Mouse (Mus musculus) fat pad, adult 2 months (tissue): Measurements from ENCODE around the gene Ticam1.
"Not testable (repeated sequence)": the region's sequence is repeated elsewhere in the genome, so short reads cannot be mapped to it uniquely, and the experiment has no call there.

Experiments
- DNase-seq: peaks from one replicate; pipeline ENCODE4 v3.0.0-alpha.2; 2011; ENCODE audit warnings: low read depth, low spot score; ENCODE audit errors: extremely low read depth

Ticam1 gene

DNA sequence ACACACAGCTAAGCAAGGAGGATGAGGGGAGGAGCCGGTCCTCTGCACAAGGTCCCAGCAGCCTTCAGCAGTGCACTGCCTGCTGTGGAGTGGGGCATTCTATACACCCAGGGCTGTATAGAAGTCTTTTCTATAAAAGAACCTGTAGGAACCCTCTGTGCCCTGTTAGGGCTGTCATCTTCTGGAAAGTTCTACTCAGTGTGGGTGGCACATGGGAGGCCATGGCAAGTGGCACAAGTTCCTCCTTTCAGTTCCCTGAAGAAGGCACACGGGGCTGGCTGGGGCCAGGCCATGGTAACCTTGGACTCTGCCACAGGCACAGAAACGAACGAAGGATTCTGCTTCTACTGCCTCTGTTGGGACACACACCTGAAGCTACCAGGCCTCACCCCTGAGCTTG is 11.6 kb downstream of the Ticam1 start:
- DNase-seq: no peak

DNA sequence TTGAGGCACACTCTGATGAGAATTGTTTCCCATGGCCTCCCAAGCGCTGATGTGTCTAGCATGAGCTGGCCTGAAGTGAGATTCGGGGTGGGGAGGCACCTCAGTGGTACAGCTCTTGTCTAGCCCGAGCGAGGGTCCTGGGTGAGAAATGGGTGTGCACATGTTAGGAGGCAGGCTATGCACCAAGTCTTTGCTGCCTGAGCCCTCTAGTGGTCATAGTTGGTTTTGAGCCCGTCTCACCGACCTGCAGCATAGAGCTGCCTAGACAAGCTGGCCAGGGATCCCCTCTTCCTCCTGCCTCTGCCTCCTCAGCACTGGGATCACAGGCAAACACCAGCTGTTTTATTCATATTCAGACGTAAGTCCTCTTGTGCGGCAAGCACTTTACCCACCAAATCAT is 12.6 kb downstream of the Ticam1 start:
- DNase-seq: no peak

GRCm38 (mm10) chr17:56262645-56263094 is 13.9 kb downstream of the Ticam1 start:
- no peak for DNase-seq

GRCm38 (mm10) chr17:56261166-56261565 is 15.4 kb downstream of the Ticam1 start:
- DNase-seq: no peak

DNA sequence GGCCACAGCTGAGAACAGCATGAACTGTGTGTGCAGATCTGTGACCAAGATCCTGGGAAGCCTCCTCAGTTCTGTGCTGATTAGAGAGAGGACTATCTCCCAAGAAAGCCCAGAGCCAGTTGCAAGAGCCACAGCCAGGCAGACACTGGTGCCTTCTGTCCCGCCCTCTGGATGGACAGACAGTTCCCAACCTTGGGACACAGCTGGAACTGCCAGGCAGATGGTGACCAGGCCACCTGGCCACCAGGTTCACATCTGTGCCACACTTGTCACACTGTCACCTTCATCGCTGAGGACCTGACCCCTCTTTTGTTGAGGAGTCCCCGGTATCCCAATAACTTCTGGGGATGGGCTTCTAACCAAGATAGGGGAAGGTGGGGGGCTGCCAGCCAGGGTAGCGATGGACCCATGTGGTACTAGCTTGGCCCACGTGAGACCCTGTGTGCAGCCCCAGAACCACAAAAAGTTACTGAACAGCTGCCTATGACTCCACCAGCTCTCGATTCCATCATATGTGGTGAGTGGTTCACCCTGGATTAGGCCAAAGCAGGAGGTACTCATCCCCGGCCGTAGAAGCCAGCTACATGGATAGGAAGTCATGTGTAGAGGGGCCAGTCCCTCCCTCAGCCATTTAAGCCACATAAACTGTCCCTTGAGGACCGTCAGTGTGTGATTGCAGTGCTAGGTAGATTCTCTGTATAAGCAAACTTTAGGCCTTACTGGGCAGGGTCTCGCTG is 17.1 kb downstream of the Ticam1 start:
- DNase-seq: no peak

DNA sequence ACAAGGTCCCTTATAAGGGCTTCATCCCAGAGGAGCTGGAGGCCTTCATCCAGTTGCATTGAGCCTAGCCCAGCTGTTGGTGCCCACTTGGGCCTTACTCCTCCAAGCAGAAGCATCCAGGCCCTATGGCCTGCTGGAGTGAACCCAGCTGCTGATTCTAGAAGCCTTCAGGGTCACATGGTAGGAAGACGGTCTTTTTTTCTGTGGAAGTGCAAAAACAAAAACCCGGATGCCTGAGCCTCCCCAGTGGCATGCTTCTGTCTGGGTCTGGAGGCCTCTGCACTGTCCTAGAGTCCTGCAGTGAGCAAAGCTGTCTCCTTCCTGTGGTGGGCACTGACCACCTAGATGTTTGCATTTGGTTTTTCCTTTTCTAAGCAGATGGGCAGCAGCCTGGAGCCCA is 17.8 kb downstream of the Ticam1 start:
- DNase-seq: not testable (repeated sequence)

GRCm38 (mm10) chr17:56258269-56258668 is 18.3 kb downstream of the Ticam1 start:
- DNase-seq: not testable (repeated sequence)

DNA sequence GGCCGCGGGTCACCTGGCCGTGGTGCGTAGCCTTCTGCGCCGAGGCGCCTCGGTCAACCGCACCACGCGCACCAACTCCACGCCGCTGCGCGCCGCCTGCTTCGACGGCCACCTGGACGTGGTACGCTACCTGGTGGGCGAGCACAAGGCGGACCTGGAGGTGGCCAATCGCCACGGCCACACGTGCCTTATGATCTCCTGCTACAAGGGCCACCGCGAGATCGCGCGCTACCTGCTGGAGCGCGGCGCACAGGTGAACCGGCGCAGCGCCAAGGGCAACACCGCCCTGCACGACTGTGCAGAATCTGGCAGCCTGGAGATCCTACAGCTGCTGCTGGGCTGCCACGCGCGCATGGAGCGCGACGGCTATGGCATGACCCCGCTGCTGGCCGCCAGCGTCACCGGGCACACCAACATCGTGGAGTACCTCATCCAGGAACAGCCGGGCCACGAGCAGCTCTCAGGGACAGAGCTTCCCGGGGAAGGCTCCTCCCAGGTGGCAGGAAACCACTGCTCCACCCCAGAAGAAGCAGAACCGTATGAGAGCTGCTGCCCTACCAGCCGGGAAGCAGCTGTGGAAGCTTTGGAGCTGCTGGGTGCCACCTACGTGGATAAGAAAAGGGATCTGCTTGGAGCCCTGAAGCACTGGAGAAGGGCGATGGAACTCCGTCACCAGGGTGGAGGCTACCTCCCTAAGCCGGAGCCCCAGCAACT is 19.2 kb downstream of the Ticam1 start:
- no peak for DNase-seq

GRCm38 (mm10) chr17:56256239-56256881 is 20.2 kb downstream of the Ticam1 start, which contains the start of gene Fem1a:
Gene Fem1a (plus strand): TSS chr17:56256810.
- peak; percentile 91 for DNase-seq

- peak; percentile 87 for DNase-seq
These were observed 20.7 kb downstream of the Ticam1 start for GRCm38 (mm10) chr17:56255863-56256238.

DNA sequence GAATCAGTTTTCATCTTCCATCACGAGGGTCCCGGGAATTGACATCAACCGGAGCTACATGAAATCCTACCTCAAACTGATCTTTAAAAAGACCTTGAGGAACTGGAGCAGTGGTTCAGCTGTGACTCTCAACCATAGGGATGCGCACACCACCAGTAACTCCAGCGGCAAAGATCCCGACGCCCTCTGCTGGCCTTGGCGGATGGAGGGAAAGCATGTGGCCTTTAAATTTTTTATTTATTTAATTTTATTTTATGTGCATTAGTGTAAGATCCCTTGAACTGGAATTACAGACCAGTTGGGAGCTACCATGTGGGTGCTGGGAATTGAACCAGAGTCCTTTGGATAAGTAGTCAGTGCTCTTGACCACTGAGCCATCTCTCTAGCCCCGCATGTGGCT is 21.2 kb downstream of the Ticam1 start:
- no peak for DNase-seq

GRCm38 (mm10) chr17:56254695-56255094 is 21.9 kb downstream of the Ticam1 start:
- DNase-seq: no peak

DNA sequence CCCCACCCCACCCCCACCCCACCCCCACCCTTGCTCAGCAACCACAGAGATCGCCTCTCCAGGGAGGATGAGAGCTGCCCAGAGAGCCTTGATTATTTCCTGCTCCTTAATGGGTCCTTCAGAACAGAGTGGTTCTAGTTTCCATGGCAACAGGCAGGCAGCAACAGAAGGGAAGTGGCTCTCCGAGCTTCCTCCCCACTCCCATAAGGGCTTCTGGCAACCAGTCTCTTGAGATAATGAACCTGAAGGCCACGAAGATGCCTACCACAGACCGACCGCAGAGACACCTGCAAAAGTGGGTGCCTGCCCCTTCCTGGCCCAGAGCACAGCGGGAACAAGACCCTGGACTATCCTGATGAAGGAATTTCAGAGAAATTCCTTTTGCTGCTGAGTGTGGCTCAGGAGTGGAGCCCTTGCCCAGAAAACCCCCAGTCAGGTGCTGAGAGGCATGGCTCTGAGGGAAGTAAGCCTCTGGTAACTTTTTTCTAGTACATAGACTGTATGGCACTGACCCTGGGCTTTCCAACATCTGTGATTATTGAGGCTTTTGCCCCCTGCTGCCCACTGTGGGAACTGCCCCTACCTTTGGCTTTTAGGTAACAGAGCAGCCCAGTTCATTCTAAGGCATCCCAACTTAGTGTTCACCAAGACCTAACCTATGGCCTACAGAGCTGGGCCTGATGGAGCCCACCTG is 25.3 kb downstream of the Ticam1 start:
- DNase-seq: no peak

GRCm38 (mm10) chr17:56245608-56246007 is 31.0 kb downstream of the Ticam1 start:
- no peak for DNase-seq

DNA sequence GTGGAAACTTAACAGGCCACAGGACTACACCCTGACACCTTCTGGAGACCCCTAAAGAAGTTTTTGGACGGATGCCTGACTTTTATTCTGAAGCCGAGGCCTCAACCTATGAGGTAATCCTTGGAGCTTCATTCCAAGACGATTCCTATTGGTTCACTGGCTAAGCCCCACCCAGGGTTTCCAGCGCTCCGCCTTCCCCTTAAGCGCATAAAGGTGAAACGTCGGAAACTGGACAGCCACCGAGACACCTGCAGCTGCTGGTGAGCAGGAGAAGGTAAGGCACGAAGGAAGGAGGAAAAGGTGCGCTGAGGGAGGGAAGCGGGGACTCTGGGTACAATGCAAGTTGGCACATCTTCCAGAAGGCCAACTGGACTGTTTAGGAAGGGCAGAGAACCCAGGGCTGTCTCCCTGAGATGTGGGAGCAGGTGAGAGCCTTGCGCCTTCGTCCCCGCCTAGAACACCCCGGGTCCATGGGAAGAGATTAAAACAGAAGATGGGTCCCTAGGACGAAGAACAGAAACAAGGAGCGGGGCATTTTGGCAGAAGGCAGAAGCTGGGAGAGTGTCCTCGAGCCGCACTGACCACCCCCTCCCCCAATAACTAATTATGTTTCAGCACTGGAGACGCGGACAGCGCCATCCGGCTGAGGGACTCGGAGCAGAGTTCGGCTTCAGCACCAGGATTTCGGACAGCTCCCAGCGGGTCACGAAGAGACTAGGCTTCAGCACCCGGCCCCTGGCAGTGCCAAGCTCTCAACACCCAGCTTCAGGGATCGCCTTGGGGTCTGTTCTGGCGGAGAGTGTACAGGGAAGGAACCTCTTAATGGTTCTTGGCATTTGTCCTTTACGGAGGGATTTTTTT is 34.8 kb downstream of the Ticam1 start:
- no peak for DNase-seq

DNA sequence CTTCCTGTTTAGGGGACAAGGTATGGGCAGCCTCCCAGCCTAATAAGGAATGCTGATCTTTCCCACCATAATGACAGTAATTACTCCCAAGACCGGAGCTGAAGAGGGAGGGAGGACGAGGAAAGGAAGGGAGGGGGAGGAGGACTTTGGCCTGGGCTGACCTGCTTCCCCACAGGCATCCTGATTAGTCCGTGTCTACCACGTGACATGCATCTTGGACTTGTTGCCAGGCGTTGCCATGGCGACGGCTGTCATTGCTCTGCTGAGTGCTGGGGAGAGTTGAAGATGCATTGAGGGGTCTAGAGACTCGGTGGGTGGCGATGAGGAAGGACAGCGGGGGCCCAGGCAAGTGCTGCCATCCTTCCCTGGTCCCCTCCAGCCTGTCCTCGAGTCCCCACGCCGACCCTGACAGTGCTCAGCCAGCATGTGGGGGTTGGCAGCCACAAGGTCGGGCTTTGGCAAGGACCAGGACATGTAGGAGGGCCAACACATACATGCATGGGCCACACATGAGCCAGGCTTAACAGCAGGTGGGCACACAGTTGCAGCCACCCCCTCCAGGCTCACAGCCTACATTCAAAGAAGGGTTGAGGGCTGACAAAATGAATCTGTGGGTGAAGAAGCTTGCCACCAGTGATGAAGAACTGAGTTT is 42.6 kb downstream of the Ticam1 start:
- DNase-seq: no peak

- no peak for DNase-seq
These were observed 43.2 kb downstream of the Ticam1 start for GRCm38 (mm10) chr17:56233389-56233788.

GRCm38 (mm10) chr17:56229943-56230342 is 46.6 kb downstream of the Ticam1 start:
- DNase-seq: no peak

- no peak for DNase-seq
These were observed 50.0 kb downstream of the Ticam1 start for GRCm38 (mm10) chr17:56226566-56226965.

DNA sequence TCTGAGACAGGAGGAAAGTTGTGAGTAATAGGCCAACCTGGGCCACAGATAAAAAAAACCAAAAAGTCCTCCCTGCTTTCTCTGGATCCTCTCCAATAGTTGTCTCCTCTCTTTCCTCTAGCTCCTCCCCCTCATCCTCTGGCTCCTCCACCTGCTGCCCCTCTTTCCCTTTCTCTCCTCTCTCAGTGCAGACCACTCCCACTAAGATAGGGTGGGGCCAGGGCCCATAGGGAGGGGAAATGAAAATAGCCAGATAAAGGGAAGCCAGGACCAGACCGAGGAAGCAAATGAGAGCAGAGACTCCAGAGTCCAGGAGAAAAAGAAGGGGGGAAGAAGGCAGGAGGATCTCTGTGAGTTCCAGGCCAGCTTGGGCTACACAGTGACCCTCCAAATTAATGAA is 51.7 kb downstream of the Ticam1 start:
- no peak for DNase-seq
